Mouse (Mus musculus) E14TG2a.4 (cell line): ENCODE measurements around the gene Clcn2.

Source experiments
- H3K27me3 ChIP-seq: 2 replicates; pipeline ENCODE4 v1.6.1; 2014; ENCODE audit warnings: low read length, control low read depth; ENCODE audit not compliant: insufficient read depth
- H3K36me3 ChIP-seq: 2 replicates; pipeline ENCODE4 v1.6.1; 2014; ENCODE audit warnings: low read length, control low read depth; ENCODE audit not compliant: insufficient read depth
- H3K4me1 ChIP-seq: replicated peaks from 2 replicates; pipeline ENCODE4 v1.6.1; 2014; ENCODE audit warnings: low read depth, low read length, control low read depth
- H3K4me3 ChIP-seq: replicated peaks from 2 replicates; pipeline ENCODE4 v1.5.1; 2014; ENCODE audit warnings: mild to moderate bottlenecking, low read length
- H3K9me3 ChIP-seq: 2 replicates; pipeline ENCODE4 v1.6.1; 2014; ENCODE audit warnings: low read length, control low read depth
- CTCF ChIP-seq: conservative IDR thresholded peaks from 2 replicates; pipeline ENCODE4 v1.5.1; 2014; ENCODE audit warnings: low read length
- NANOG ChIP-seq: IDR thresholded peaks from 2 replicates; pipeline ENCODE4 v1.6.1; 2014; ENCODE audit warnings: borderline replicate concordance, low read length, mixed read lengths
- POU5F1 ChIP-seq: IDR thresholded peaks from 2 replicates; pipeline ENCODE4 v1.6.1; 2014; ENCODE audit warnings: low read length, borderline replicate concordance

Clcn2 gene

GRCm38 (mm10) chr16:20690774-20691173 is 26.8 kb downstream of the Clcn2 start:
- peaks cover 71% of the 10 kb centered on the region for H3K36me3 ChIP-seq
- H3K27me3 ChIP-seq: peaks cover 14% of the 10 kb centered on the region
- peaks cover 95% of the 10 kb centered on the region for H3K4me1 ChIP-seq
- TF ChIP-seq NANOG: no peak
- TF ChIP-seq CTCF: no peak
- TF ChIP-seq POU5F1: no peak
- H3K9me3 ChIP-seq: no peaks in the 10 kb centered on the region
- H3K4me3 ChIP-seq: no peak overlapping the region

- no peaks in the 10 kb centered on the region for H3K9me3 ChIP-seq
- peaks cover 93% of the 10 kb centered on the region for H3K36me3 ChIP-seq
- H3K27me3 ChIP-seq: no peaks in the 10 kb centered on the region
- no peak for TF ChIP-seq CTCF
- TF ChIP-seq POU5F1: no peak
- TF ChIP-seq NANOG: no peak
- peaks cover 66% of the 10 kb centered on the region for H3K4me1 ChIP-seq
- no peak overlapping the region for H3K4me3 ChIP-seq
Observed at GRCm38 (mm10) chr16:20677974-20678675, 39.4 kb downstream of the Clcn2 start.

GRCm38 (mm10) chr16:20677380-20677779 is 40.2 kb downstream of the Clcn2 start:
- no peak overlapping the region for H3K4me3 ChIP-seq
- no peak for TF ChIP-seq CTCF
- no peak for TF ChIP-seq NANOG
- TF ChIP-seq POU5F1: no peak
- peaks cover 66% of the 10 kb centered on the region for H3K4me1 ChIP-seq
- H3K27me3 ChIP-seq: no peaks in the 10 kb centered on the region
- peaks cover 86% of the 10 kb centered on the region for H3K36me3 ChIP-seq
- no peaks in the 10 kb centered on the region for H3K9me3 ChIP-seq

GRCm38 (mm10) chr16:20676702-20677101 is 40.8 kb downstream of the Clcn2 start:
- H3K36me3 ChIP-seq: peaks cover 79% of the 10 kb centered on the region
- H3K9me3 ChIP-seq: no peaks in the 10 kb centered on the region
- H3K27me3 ChIP-seq: no peaks in the 10 kb centered on the region
- TF ChIP-seq NANOG (no peak), CTCF (no peak), POU5F1 (no peak)
- peaks cover 69% of the 10 kb centered on the region for H3K4me1 ChIP-seq
- H3K4me3 ChIP-seq: no peak overlapping the region

- H3K27me3 ChIP-seq: no peaks in the 10 kb centered on the region
- H3K36me3 ChIP-seq: peaks cover 64% of the 10 kb centered on the region
- peaks cover 76% of the 10 kb centered on the region for H3K4me1 ChIP-seq
- H3K9me3 ChIP-seq: no peaks in the 10 kb centered on the region
- TF ChIP-seq CTCF (no peak), NANOG (no peak), POU5F1 (no peak)
- H3K4me3 ChIP-seq: peak overlapping the region; percentile 95
Observed at GRCm38 (mm10) chr16:20675213-20675612, 42.3 kb downstream of the Clcn2 start.

GRCm38 (mm10) chr16:20673706-20674303 is 43.7 kb downstream of the Clcn2 start:
- Histone ChIP-seq H3K9me3 (no peaks in the 10 kb centered on the region), H3K4me3 (peak overlapping the region; percentile 95), H3K4me1 (peaks cover 64% of the 10 kb centered on the region), H3K36me3 (peaks cover 50% of the 10 kb centered on the region), H3K27me3 (no peaks in the 10 kb centered on the region)
- no peak for TF ChIP-seq NANOG
- TF ChIP-seq CTCF: no peak
- no peak for TF ChIP-seq POU5F1

GRCm38 (mm10) chr16:20672965-20673705 is 44.4 kb downstream of the Clcn2 start:
- Histone ChIP-seq H3K9me3 (no peaks in the 10 kb centered on the region), H3K27me3 (no peaks in the 10 kb centered on the region), H3K4me1 (peaks cover 57% of the 10 kb centered on the region), H3K36me3 (peaks cover 43% of the 10 kb centered on the region), H3K4me3 (peak overlapping the region; percentile 95)
- TF ChIP-seq POU5F1 (no peak), NANOG (no peak), CTCF (no peak)

GRCm38 (mm10) chr16:20672500-20672902 is 45.0 kb downstream of the Clcn2 start:
- Histone ChIP-seq H3K9me3 (no peaks in the 10 kb centered on the region), H3K27me3 (no peaks in the 10 kb centered on the region), H3K36me3 (peaks cover 37% of the 10 kb centered on the region), H3K4me3 (peak overlapping the region; percentile 95), H3K4me1 (peaks cover 51% of the 10 kb centered on the region)
- TF ChIP-seq POU5F1: no peak
- no peak for TF ChIP-seq NANOG
- no peak for TF ChIP-seq CTCF
